Mouse (Mus musculus): Measurements from ENCODE around the gene Mybpc2.

Mybpc2 gene

GRCm38 (mm10) chr7:44485572-44486195 lies 38.8 kb downstream of the Mybpc2 start:
- DNase-seq (ENCODE audit: low spot score): no peak

GRCm38 (mm10) chr7:44484841-44485571 lies 39.5 kb downstream of the Mybpc2 start:
- peak; percentile 91 for DNase-seq (ENCODE audit: low spot score)

GRCm38 (mm10) chr7:44484109-44484508 lies 40.3 kb downstream of the Mybpc2 start:
- no peak for DNase-seq (ENCODE audit: low spot score)

GRCm38 (mm10) chr7:44482836-44483435 lies 41.5 kb downstream of the Mybpc2 start:
- DNase-seq (ENCODE audit: low spot score): no peak

GRCm38 (mm10) chr7:44475046-44475614 lies 49.3 kb downstream of the Mybpc2 start:
- DNase-seq (ENCODE audit: low spot score): no peak

DNA sequence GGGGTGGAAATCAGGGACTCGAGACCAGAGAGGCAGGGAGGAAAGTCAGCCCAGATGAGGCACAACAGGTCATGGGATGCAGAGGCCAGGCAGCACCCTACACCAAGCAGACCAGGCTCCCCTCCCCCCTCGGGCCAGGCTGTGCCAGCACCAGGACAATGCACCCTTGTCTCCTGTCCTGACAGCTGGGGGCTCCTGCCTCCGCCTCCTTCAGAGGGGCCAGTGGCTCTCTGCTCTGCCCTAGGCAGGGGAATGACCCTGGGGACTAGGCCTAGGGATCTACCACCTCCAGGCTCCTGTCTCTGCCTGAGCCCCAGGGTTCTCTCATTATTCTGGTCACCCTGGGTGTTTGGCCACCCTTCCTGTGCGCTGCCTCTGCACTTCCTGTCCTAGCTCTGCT lies 50.0 kb downstream of the Mybpc2 start:
- DNase-seq (ENCODE audit: low spot score): peak; percentile 47

DNA sequence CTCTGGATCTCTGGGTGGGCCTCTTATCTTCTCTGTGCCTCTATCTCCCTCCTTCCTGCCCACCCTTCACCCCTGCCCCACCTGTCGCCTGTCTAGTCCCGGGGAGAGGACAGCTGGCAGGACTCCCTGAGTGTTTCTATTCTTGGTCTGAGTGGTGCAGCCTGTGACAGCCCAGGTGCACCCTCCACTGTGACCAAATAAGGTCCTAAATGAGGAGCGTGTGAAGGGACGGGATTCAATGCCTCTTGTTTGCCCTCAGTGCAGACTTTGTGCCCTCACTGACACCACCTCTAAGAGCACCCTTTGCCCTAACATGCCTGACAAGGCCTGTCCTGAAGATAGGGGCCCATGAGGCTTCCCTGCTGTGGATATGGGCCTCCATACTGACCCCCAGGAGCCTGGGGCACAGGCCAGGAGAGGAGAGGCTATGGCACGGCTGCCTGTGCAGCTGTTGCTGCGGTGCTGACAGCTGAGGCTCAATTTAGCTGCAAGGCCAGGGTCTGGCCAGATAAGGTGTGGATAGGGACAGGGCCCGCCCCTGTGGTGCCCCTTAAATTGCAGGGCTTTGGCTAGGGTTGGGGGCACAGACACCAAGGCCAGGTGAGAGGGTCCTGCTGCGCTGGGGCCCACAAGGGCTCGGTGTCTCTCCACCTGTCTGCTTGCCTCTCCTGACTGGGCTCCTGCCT lies 51.4 kb downstream of the Mybpc2 start:
- DNase-seq (ENCODE audit: low spot score): no peak

GRCm38 (mm10) chr7:44472558-44472885 lies 51.9 kb downstream of the Mybpc2 start:
- no peak for DNase-seq (ENCODE audit: low spot score)

- DNase-seq (ENCODE audit: low spot score): no peak
Measured at GRCm38 (mm10) chr7:44471880-44472557, 52.4 kb downstream of the Mybpc2 start.

- DNase-seq (ENCODE audit: low spot score): no peak
Measured at GRCm38 (mm10) chr7:44470696-44471612, 53.5 kb downstream of the Mybpc2 start.

- DNase-seq (ENCODE audit: low spot score): no peak
Measured at GRCm38 (mm10) chr7:44469677-44470675, 54.5 kb downstream of the Mybpc2 start.

- no peak for DNase-seq (ENCODE audit: low spot score)
Measured at GRCm38 (mm10) chr7:44468644-44469285, 55.7 kb downstream of the Mybpc2 start.

- peak; percentile 99 for DNase-seq (ENCODE audit: low spot score)
Measured at GRCm38 (mm10) chr7:44467811-44468411, 56.5 kb downstream of the Mybpc2 start, which contains the start of gene Josd2. Gene Josd2 (plus strand): TSS chr7:44467980.

DNA sequence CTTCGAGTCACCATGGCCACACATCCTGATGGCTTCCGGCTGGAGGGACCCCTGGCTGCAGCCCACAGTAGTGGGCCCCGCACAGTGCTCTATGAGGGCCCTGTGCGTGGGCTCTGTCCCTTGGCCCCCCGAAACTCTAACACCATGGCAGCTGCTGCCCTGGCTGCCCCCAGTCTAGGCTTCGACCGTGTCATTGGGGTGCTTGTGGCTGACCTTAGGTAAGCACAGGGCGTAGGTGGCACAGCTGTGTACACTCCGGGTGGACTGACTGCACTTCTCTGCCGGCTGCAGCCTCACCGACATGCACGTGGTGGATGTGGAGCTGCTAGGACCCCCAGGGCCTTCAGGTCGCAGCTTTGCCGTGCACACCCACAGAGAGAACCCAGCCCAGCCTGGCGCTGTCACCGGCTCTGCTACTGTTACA lies 57.6 kb downstream of the Mybpc2 start:
- DNase-seq (ENCODE audit: low spot score): no peak

GRCm38 (mm10) chr7:44466006-44466887 lies 58.2 kb downstream of the Mybpc2 start:
- no peak for DNase-seq (ENCODE audit: low spot score)

GRCm38 (mm10) chr7:44465111-44465510 lies 59.3 kb downstream of the Mybpc2 start, which contains the start of gene Aspdh:
Gene Aspdh (plus strand): TSS chr7:44465391.
- DNase-seq (ENCODE audit: low spot score): no peak

GRCm38 (mm10) chr7:44464511-44464910 lies 59.9 kb downstream of the Mybpc2 start:
- DNase-seq (ENCODE audit: low spot score): no peak
